Mouse (Mus musculus) hindbrain, embryonic 10.5 days (tissue): Measurements from ENCODE around the gene Skint8. TPM values are rescaled to one million over a fixed set of nuclear protein-coding genes. Genes with fewer than 3 reads are reported as not detected.

ENCODE experiments used
- DNase-seq: peaks from one replicate; pipeline ENCODE4 v3.0.0-alpha.2; 2017; ENCODE audit warnings: low spot score
- H3K27ac ChIP-seq: fragments of 300-500 bp; sonication (generic); 2 replicates; pipeline ENCODE4 v1.5.1; 2016; ENCODE audit warnings: mild to moderate bottlenecking, moderate library complexity
- H3K27me3 ChIP-seq: fragments of 300-500 bp; sonication (generic); 2 replicates; pipeline ENCODE4 v1.6.1; 2016; ENCODE audit warnings: mild to moderate bottlenecking; ENCODE audit not compliant: poor library complexity, insufficient read depth, severe bottlenecking
- H3K36me3 ChIP-seq: fragments of 300-500 bp; sonication (generic); 2 replicates; pipeline ENCODE4 v1.6.1; 2016; ENCODE audit warnings: mild to moderate bottlenecking, moderate library complexity
- H3K4me1 ChIP-seq: fragments of 300-500 bp; sonication (generic); replicated peaks from 2 replicates; pipeline ENCODE4 v1.6.1; 2016; ENCODE audit warnings: mild to moderate bottlenecking
- H3K4me3 ChIP-seq: fragments of 300-500 bp; sonication (generic); 2 replicates; pipeline ENCODE4 v1.5.1; 2016; ENCODE audit warnings: mild to moderate bottlenecking, moderate library complexity
- H3K9me3 ChIP-seq: fragments of 300-500 bp; sonication (generic); 2 replicates; pipeline ENCODE4 v1.6.1; 2016; ENCODE audit warnings: mild to moderate bottlenecking, moderate library complexity
- WGBS: fragments of 180-500 bp; shearing (Covaris S2); methylation state at CpG from one replicate; pipeline ENCODE4 v1.1.7; 2016; 5-methylcytosine and 5-hydroxymethylcytosine counted together
- polyA plus RNA-seq: library from polyadenylated mRNA; unstranded; fragments of >200 nt; fragmentation: Nextera tagmentation; extraction: Ambion mirVana; gene quantifications from 2 replicates; pipeline ENCODE4 v1.2.1, GENCODE M21; 2016

Skint8 gene
- polyA plus RNA-seq, 1 experiment from 2014 or later: not detected

DNA sequence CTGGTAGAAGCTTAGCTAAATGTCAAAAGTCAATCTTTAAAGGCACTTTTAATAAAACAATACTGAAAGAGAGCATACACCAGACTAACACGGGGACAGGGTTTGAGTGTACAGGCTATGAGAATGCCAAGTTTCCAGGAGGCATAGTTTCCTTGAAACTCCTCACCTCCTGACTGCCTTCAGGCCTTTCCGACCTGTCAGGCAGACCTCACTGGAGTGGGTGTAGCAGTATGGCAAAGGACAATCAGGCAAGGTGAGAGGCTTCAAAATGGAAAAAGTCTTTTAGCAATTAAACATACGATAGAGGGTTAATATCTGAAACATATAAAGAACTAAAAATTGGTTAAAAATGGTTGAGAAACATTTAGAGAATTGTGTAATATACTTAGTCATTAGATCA, 44.5 kb downstream of the Skint8 start:
- H3K4me1 ChIP-seq: no peaks in the 10 kb centered on the region
- H3K27me3 ChIP-seq: no peaks in the 10 kb centered on the region
- no peak for DNase-seq
- H3K36me3 ChIP-seq: no peaks in the 10 kb centered on the region
- 85% methylated on average over 3 of the region's 3 CpGs for WGBS
- no peak overlapping the region for H3K27ac ChIP-seq
- H3K4me3 ChIP-seq: no peak overlapping the region
- no peaks in the 10 kb centered on the region for H3K9me3 ChIP-seq

DNA sequence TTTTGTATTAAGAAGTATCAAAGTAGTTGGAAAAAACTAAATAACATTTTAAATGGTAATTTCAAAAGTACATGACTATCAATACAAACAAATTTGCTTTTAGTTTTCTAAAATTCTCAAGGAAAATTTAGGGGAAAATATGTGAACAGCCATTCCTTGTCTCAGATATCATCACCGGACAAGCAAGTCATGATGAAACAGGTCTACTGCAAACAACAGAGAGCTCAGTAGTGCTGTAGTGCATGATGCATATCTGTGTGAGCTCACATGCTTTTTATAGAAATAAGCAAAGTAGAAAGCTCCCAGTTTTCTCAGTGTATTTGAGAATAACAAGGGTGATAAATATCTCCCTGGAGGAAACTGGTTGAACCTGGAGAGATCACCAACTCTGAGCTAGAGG, 53.4 kb downstream of the Skint8 start, which contains the start of gene Skint7:
Gene Skint7, plus strand, starts transcription at position 301 of the 400 bp plus-strand sequence.
- Histone ChIP-seq H3K4me3 (no peak within 1 kb of the TSS), H3K27me3 (no peaks in the 10 kb centered on the region), H3K9me3 (no peaks in the 10 kb centered on the region), H3K4me1 (no peaks in the 10 kb centered on the region), H3K27ac (no peak within 1 kb of the TSS), H3K36me3 (no peaks in the 10 kb centered on the region)
- no peak for DNase-seq
- 96% methylated on average over 1 of the region's 1 CpGs for WGBS

Other genes starting within 250 kb of the Skint8 start
- 27.6 and 29.1 TPM in 2 replicates for gene Spata6, start 199.4 kb upstream of the Skint8 start, polyA plus RNA-seq
- gene Slc5a9, start 16.5 kb upstream of the Skint8 start, polyA plus RNA-seq: 0.26 TPM in 1 of 2 replicates, not detected in the other
- gene Skint7, start 53.5 kb downstream of the Skint8 start, polyA plus RNA-seq: not detected in 2 replicates
- gene Skint1, start 86.9 kb downstream of the Skint8 start, polyA plus RNA-seq: not detected in 2 replicates
- not detected in 2 replicates for gene Skint4, start 152.6 kb downstream of the Skint8 start, polyA plus RNA-seq